Comparison of ENCODE assay signal across 8 mouse cellular contexts in genomic region chr6:134189174-134189573, GRCm38 (mm10).
DNase-seq lines count a peak whose midpoint lies in the region; ATAC-seq lines count a peak whose summit lies in the region.

No protein-coding gene starts in this region.

- no peak for DNase-seq in heart, adult 11 months
- DNase-seq in midbrain, embryonic 10.5 days (ENCODE audit: low spot score), result no peak
- no peak for DNase-seq in frontal cortex, postnatal 25 days (ENCODE audit: low spot score in 2 of 2)
- DNase-seq in cerebellum, adult 9-10 months, result no peak
- DNase-seq in layer of hippocampus, adult 8-10 months (ENCODE audit: low spot score in 2 of 2), result no peak

- ATAC-seq in heart, embryonic 16.5 days (replicated peaks; ENCODE audit: extremely low read depth, insufficient read depth, low FRiP score), result no peak
- peak; percentile 33 for ATAC-seq in hindbrain, embryonic 12.5 days (ENCODE audit: low FRiP score)

- WGBS in heart, embryonic 16.5 days, result 28% methylated on average over 5 of the region's 5 CpGs
- 42% methylated on average over 5 of the region's 5 CpGs for WGBS in hindbrain, embryonic 12.5 days
- WGBS in midbrain, embryonic 10.5 days, result 70% methylated on average over 5 of the region's 5 CpGs

- H3K36me3 ChIP-seq in heart, embryonic 16.5 days (ENCODE audit: control insufficient read depth, insufficient read depth), result no peaks in the 10 kb centered on the region
- H3K36me3 ChIP-seq in hindbrain, embryonic 12.5 days, result no peaks in the 10 kb centered on the region
- no peaks in the 10 kb centered on the region for H3K36me3 ChIP-seq in midbrain, embryonic 10.5 days

- peak overlapping the region; percentile 81 for H3K27ac ChIP-seq in heart, embryonic 16.5 days (ENCODE audit: low read length)
- H3K27ac ChIP-seq in brown adipose tissue, adult 24 weeks (replicated peaks; ENCODE audit: low read depth, low read length), result peak overlapping the region; percentile 70
- 0 out of 2 replicates have a peak overlapping the region, but pooled peaks have one; percentile 48 for H3K27ac ChIP-seq in hindbrain, embryonic 12.5 days
- peak overlapping the region; percentile 70 for H3K27ac ChIP-seq in midbrain, embryonic 10.5 days (replicated peaks)

- H3K4me3 ChIP-seq in heart, embryonic 16.5 days (ENCODE audit: low read length), result no peak overlapping the region
- H3K4me3 ChIP-seq in brown adipose tissue, adult 24 weeks (ENCODE audit: insufficient read depth, low read depth, low read length), result no peak overlapping the region
- no peak overlapping the region for H3K4me3 ChIP-seq in hindbrain, embryonic 12.5 days
- no peak overlapping the region for H3K4me3 ChIP-seq in midbrain, embryonic 10.5 days

- no peaks in the 10 kb centered on the region for H3K27me3 ChIP-seq in heart, embryonic 16.5 days (ENCODE audit: control insufficient read depth, insufficient read depth, low read length)
- H3K27me3 ChIP-seq in hindbrain, embryonic 12.5 days, result no peaks in the 10 kb centered on the region
- H3K27me3 ChIP-seq in midbrain, embryonic 10.5 days (ENCODE audit: low read depth, poor library complexity, severe bottlenecking), result no peaks in the 10 kb centered on the region

- H3K9me3 ChIP-seq in heart, embryonic 16.5 days (replicated peaks; ENCODE audit: control insufficient read depth, low read length), result no peaks in the 10 kb centered on the region
- no peaks in the 10 kb centered on the region for H3K9me3 ChIP-seq in hindbrain, embryonic 12.5 days (replicated peaks)
- H3K9me3 ChIP-seq in midbrain, embryonic 10.5 days (replicated peaks), result no peaks in the 10 kb centered on the region

- H3K9ac ChIP-seq in heart, embryonic 16.5 days (ENCODE audit: low read length), result peak overlapping the region; percentile 32; the same call in 1 of the 2 replicates
- H3K9ac ChIP-seq in hindbrain, embryonic 12.5 days, result no peak overlapping the region

- 0 out of 2 replicates have a peak overlapping the region, but pooled peaks have one; percentile 28 for H3K4me2 ChIP-seq in heart, embryonic 16.5 days (ENCODE audit: low read depth, low read length)
- H3K4me2 ChIP-seq in hindbrain, embryonic 12.5 days (replicated peaks), result no peak overlapping the region

- H3K4me1 ChIP-seq in heart, embryonic 16.5 days (ENCODE audit: control insufficient read depth, insufficient read depth, low read length), result peaks cover 64% of the 10 kb centered on the region
- peaks cover 27% of the 10 kb centered on the region for H3K4me1 ChIP-seq in brown adipose tissue, adult 24 weeks (ENCODE audit: control insufficient read depth, insufficient read depth, insufficient read length, low read length)
- H3K4me1 ChIP-seq in hindbrain, embryonic 12.5 days, result peaks cover 24% of the 10 kb centered on the region
- H3K4me1 ChIP-seq in midbrain, embryonic 10.5 days, result peaks cover 27% of the 10 kb centered on the region
